Mouse (Mus musculus) liver, postnatal 0 days (tissue): Measurements from ENCODE around the gene Kif1c.

Source experiments
- CTCF ChIP-seq: sonication (generic); IDR thresholded peaks from 2 replicates; pipeline ENCODE4 v1.5.1; 2016; ENCODE audit warnings: antibody characterized with exemption, low read depth
- EP300 ChIP-seq: IDR thresholded peaks from 2 replicates; pipeline ENCODE4 v1.6.1; 2016; ENCODE audit warnings: antibody characterized with exemption, low read depth, mild to moderate bottlenecking

- TF ChIP-seq EP300 (no peak), CTCF (no peak)
Measured at GRCm38 (mm10) chr11:70699051-70699450, 1.3 kb upstream of the Kif1c start.
